Mouse (Mus musculus) pancreas, adult 10 weeks (tissue): ENCODE measurements around the gene Olfr701. TPM values are rescaled to one million over a fixed set of nuclear protein-coding genes. Genes with fewer than 3 reads are reported as not detected.

Experiments
- polyA plus RNA-seq: library from polyadenylated mRNA; stranded (reverse); fragments of 350-450 nt; fragmentation: Illumina TruSeq; extraction: RNeasy Lipid Tissue Mini Kit (QIAGEN cat#74804); gene quantifications from one replicate; pipeline ENCODE4 v1.2.3, GENCODE M21; 2015; ENCODE audit warnings: low read depth, low replicate concordance; ENCODE audit not compliant: insufficient read depth

Olfr701 gene
- polyA plus RNA-seq: not detected

GRCm38 (mm10) chr7:106813829-106814228 lies at the start of gene Olfr701:
Gene Olfr701, plus strand, starts transcription at chr7:106814129.

GRCm38 (mm10) chr7:106793098-106793497 lies 20.8 kb upstream of the Olfr701 start, which contains the start of gene Olfr699:
Gene Olfr699, minus strand, starts transcription at chr7:106793198.

GRCm38 (mm10) chr7:106808734-106809133 lies 5.2 kb upstream of the Olfr701 start, which contains the start of gene Olfr700:
Gene Olfr700, minus strand, starts transcription at chr7:106808834.

GRCm38 (mm10) chr7:106833793-106834192 lies 19.9 kb downstream of the Olfr701 start, which contains the start of gene Olfr702:
Gene Olfr702, minus strand, starts transcription at chr7:106833893.

GRCm38 (mm10) chr7:106843060-106843459 lies 29.1 kb downstream of the Olfr701 start, which contains the start of gene Olfr703:
Gene Olfr703, plus strand, starts transcription at chr7:106843360.

GRCm38 (mm10) chr7:106862885-106863284 lies 49.0 kb downstream of the Olfr701 start, which contains the start of gene Olfr704:
Gene Olfr704, plus strand, starts transcription at chr7:106863185.

Other genes starting within 250 kb of the Olfr701 start
- not detected for gene Olfr693, start 133.5 kb upstream of the Olfr701 start, polyA plus RNA-seq
- gene Olfr694, start 122.3 kb upstream of the Olfr701 start, polyA plus RNA-seq: not detected
- not detected for gene Olfr695, start 97.7 kb upstream of the Olfr701 start, polyA plus RNA-seq
- not detected for gene Olfr697, start 71.7 kb upstream of the Olfr701 start, polyA plus RNA-seq
- gene Olfr698, start 58.7 kb upstream of the Olfr701 start, polyA plus RNA-seq: not detected
- not detected for gene Olfr699, start 20.9 kb upstream of the Olfr701 start, polyA plus RNA-seq
- not detected for gene Olfr700, start 5.3 kb upstream of the Olfr701 start, polyA plus RNA-seq
- gene Olfr702, start 19.8 kb downstream of the Olfr701 start, polyA plus RNA-seq: not detected
- gene Olfr703, start 29.2 kb downstream of the Olfr701 start, polyA plus RNA-seq: not detected
- not detected for gene Olfr704, start 49.1 kb downstream of the Olfr701 start, polyA plus RNA-seq
- gene Olfr705, start 62.8 kb downstream of the Olfr701 start, polyA plus RNA-seq: not detected
- not detected for gene Olfr706, start 74.0 kb downstream of the Olfr701 start, polyA plus RNA-seq
- not detected for gene Olfr707, start 87.1 kb downstream of the Olfr701 start, polyA plus RNA-seq
- not detected for gene Olfr1532-ps1, start 93.9 kb downstream of the Olfr701 start, polyA plus RNA-seq
- gene Olfr709-ps1, start 118.1 kb downstream of the Olfr701 start, polyA plus RNA-seq: not detected
- not detected for gene Olfr710, start 134.2 kb downstream of the Olfr701 start, polyA plus RNA-seq
- gene Olfr6, start 149.8 kb downstream of the Olfr701 start, polyA plus RNA-seq: not detected
- gene Olfr711, start 161.3 kb downstream of the Olfr701 start, polyA plus RNA-seq: not detected
- not detected for gene Olfr2, start 191.9 kb downstream of the Olfr701 start, polyA plus RNA-seq
- gene Olfr713, start 217.0 kb downstream of the Olfr701 start, polyA plus RNA-seq: not detected